Mouse (Mus musculus) midbrain, embryonic 16.5 days (tissue): Measurements from ENCODE around the gene Strn4. TPM values are rescaled to one million over a fixed set of nuclear protein-coding genes. Genes with fewer than 3 reads are reported as not detected.

Source experiments
- ATAC-seq: fragments of 200-750 bp; cut with Nextera tagmentation; 2 replicates; pipeline ENCODE4 v1.8.0; 2017; ENCODE audit warnings: moderate TSS enrichment
- H3K27ac ChIP-seq: fragments of 300-500 bp; sonication (generic); 2 replicates; pipeline ENCODE4 v1.5.1; 2014; ENCODE audit warnings: mild to moderate bottlenecking, low read length, mixed read lengths
- H3K27me3 ChIP-seq: fragments of 300-500 bp; sonication (generic); 2 replicates; pipeline ENCODE4 v1.6.1; 2014; ENCODE audit warnings: low read depth, low read length, mixed read lengths; ENCODE audit not compliant: control insufficient read depth, insufficient read depth
- H3K36me3 ChIP-seq: fragments of 300-500 bp; sonication (generic); 2 replicates; pipeline ENCODE4 v1.6.1; 2014; ENCODE audit warnings: mild to moderate bottlenecking, low read length, moderate library complexity, mixed read lengths; ENCODE audit not compliant: control insufficient read depth, insufficient read depth
- H3K4me1 ChIP-seq: fragments of 300-500 bp; sonication (generic); 2 replicates; pipeline ENCODE4 v1.6.1; 2014; ENCODE audit warnings: mild to moderate bottlenecking, low read length, mixed read lengths; ENCODE audit not compliant: control insufficient read depth, insufficient read depth
- H3K4me2 ChIP-seq: fragments of 300-500 bp; sonication (generic); 2 replicates; pipeline ENCODE4 v1.6.1; 2014; ENCODE audit warnings: mild to moderate bottlenecking, low read length, mixed read lengths
- H3K4me3 ChIP-seq: fragments of 300-500 bp; sonication (generic); 2 replicates; pipeline ENCODE4 v1.5.1; 2014; ENCODE audit warnings: low read depth, mild to moderate bottlenecking, low read length, moderate library complexity, mixed read lengths
- H3K9ac ChIP-seq: fragments of 300-500 bp; sonication (generic); 2 replicates; pipeline ENCODE4 v1.6.1; 2014; ENCODE audit warnings: low read depth, low read length, mixed read lengths
- H3K9me3 ChIP-seq: fragments of 300-500 bp; sonication (generic); replicated peaks from 2 replicates; pipeline ENCODE4 v1.6.1; 2014; ENCODE audit warnings: mild to moderate bottlenecking, low read length, mixed read lengths; ENCODE audit not compliant: control insufficient read depth, poor library complexity, severe bottlenecking
- WGBS: fragments of 180-500 bp; shearing (Covaris S2); extraction: QIAGEN DNeasy Blood & Tissue Kit; methylation state at CpG from one replicate; pipeline ENCODE4 v1.1.7; 2014; 5-methylcytosine and 5-hydroxymethylcytosine counted together
- polyA plus RNA-seq: library from polyadenylated mRNA; unstranded; fragments of >200 nt; fragmentation: Nextera tagmentation; extraction: Ambion mirVana; gene quantifications from 2 replicates; pipeline ENCODE4 v1.2.1, GENCODE M21; 2015

Gene Strn4
- polyA plus RNA-seq, 1 experiment from 2014 or later: 185 TPM

- Histone ChIP-seq H3K9me3 (no peaks in the 10 kb centered on the region), H3K4me1 (peaks cover 17% of the 10 kb centered on the region), H3K27me3 (no peaks in the 10 kb centered on the region), H3K27ac (peak within 1 kb of the TSS; percentile 81), H3K4me2 (peak within 1 kb of the TSS; percentile 86), H3K36me3 (no peaks in the 10 kb centered on the region), H3K4me3 (peak within 1 kb of the TSS; percentile 71), H3K9ac (peak within 1 kb of the TSS; percentile 76)
- ATAC-seq: no peak
- WGBS: 0% methylated on average over 1 of the region's 1 CpGs
These were observed 59.4 kb downstream of the Strn4 start, which contains the start of gene Dact3 for GRCm38 (mm10) chr7:16875310-16875325. Dact3 (plus strand) TSS chr7:16875317.

DNA sequence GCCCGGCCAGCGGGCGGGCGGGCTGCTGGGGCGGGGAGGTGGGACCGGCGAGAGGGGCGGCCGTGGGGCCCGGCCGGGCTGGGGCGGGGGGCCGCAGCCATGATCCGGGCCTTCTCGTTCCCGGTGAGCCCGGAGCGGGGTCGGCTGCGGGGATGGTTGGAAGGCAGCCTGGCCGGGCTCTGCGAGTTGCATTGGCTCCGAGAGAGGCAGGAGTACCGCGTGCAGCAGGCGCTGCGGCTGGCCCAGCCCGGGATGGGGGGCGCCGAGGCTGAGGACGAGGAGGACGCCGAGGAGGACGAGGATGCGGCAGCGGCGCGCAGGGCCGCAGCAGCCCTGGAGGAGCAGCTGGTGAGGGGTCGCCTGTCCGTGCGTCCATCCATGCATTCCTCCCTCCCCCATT is 59.6 kb downstream of the Strn4 start:
- Histone ChIP-seq H3K4me2 (peak overlapping the region; percentile 86), H3K4me1 (peaks cover 17% of the 10 kb centered on the region), H3K27me3 (no peaks in the 10 kb centered on the region), H3K27ac (peak overlapping the region; percentile 81), H3K9ac (peak overlapping the region; percentile 76), H3K9me3 (no peaks in the 10 kb centered on the region), H3K4me3 (peak overlapping the region; percentile 71), H3K36me3 (no peaks in the 10 kb centered on the region)
- ATAC-seq: peak; percentile 66
- under 1% methylated on average over 29 of the region's 42 CpGs for WGBS

GRCm38 (mm10) chr7:16876006-16876405 is 60.3 kb downstream of the Strn4 start:
- Histone ChIP-seq H3K9ac (peak overlapping the region; percentile 76), H3K4me1 (peaks cover 17% of the 10 kb centered on the region), H3K9me3 (no peaks in the 10 kb centered on the region), H3K27ac (no peak overlapping the region), H3K27me3 (no peaks in the 10 kb centered on the region), H3K36me3 (no peaks in the 10 kb centered on the region), H3K4me3 (peak overlapping the region; percentile 71), H3K4me2 (peak overlapping the region; percentile 86)
- no peak for ATAC-seq
- 7% methylated on average over 11 of the region's 11 CpGs for WGBS

DNA sequence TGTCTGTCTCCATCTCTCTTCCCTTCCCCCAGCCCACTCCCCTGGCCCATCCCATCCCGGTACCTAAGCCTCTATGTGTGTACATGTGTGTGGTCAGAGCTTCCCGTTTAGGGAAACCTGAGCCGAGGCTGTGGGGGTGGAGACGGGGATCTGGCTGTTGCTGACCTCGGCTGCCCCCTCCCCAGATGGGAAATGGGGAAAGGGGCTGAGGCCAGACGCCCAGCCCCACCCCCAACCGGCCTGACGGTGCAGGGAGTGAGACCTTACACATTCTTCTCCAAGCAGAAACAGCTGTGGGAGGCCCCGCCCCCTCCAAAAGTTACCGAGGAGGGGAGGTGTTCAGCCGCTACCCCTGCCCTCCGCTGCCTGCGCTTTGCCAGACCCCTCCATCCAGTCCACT is 60.9 kb downstream of the Strn4 start:
- Histone ChIP-seq H3K27me3 (no peaks in the 10 kb centered on the region), H3K4me2 (peak overlapping the region; percentile 86), H3K4me3 (peak overlapping the region; percentile 71), H3K27ac (no peak overlapping the region), H3K9me3 (no peaks in the 10 kb centered on the region), H3K4me1 (peaks cover 17% of the 10 kb centered on the region), H3K36me3 (no peaks in the 10 kb centered on the region), H3K9ac (peak overlapping the region; percentile 76)
- ATAC-seq: no peak
- WGBS: 11% methylated on average over 10 of the region's 13 CpGs

DNA sequence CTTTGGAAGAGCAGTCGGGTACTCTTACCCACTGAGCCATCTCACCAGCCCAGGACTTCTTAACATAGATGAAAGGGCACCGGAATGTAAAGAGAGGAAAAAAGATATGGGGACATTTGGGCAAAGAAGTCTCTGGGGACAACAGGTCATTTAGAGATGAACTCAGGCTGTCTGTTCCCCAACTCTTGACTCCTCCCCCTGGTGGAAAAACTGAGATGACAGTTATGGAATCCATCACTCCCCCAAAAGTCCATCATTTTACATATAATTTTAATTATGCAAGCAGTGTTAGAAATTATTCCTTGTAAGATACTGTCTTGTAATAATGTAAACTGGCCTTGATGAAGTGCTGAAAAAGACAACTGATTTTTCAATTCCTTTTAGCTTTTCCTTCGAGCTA is 62.0 kb downstream of the Strn4 start:
- no peaks in the 10 kb centered on the region for H3K9me3 ChIP-seq
- WGBS: 81% methylated on average over 3 of the region's 3 CpGs
- H3K27ac ChIP-seq: no peak overlapping the region
- H3K36me3 ChIP-seq: no peaks in the 10 kb centered on the region
- no peak for ATAC-seq
- peaks cover 17% of the 10 kb centered on the region for H3K4me1 ChIP-seq
- no peak overlapping the region for H3K4me3 ChIP-seq
- H3K4me2 ChIP-seq: no peak overlapping the region
- no peaks in the 10 kb centered on the region for H3K27me3 ChIP-seq
- H3K9ac ChIP-seq: no peak overlapping the region

DNA sequence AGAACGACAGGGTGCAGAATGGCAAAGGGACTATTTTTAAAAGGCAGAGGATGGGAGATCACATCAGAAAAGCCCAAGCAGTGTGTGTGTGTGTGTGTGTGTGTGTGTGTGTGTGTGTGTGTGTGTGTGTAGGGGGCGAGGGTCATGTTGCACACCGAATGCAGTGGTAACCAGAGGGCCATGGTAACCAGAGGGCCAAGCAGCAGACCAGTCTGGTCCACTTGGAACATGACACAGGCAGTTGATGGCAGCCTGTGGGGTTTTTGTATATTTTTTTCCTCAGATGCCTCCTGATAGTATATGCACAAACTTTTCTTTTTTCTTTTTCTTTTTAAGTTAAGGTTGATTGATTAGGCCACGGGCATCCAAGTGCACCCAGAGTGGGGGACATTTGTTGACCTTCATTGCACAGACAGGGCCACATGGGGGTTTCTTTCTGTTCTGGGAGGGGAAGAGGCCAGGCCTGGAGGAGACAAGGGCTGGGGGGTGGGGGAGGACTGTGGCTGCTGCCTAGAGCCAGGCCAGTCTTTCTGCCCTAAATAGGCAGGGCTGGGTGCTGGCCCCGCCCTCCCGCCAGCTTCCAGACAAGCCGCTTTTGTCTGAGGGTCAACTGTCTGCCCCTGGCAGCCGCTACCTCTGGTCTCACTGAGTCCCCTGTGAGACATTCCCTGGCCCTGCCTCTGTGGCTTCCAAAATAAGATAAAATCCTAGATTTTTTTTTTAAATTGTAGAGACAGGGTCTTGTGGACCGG is 64.3 kb downstream of the Strn4 start:
- Histone ChIP-seq H3K36me3 (peaks cover 4% of the 10 kb centered on the region; the same call in 1 of the 2 replicates), H3K9me3 (no peaks in the 10 kb centered on the region; the same call in 1 of the 2 replicates), H3K27ac (no peak overlapping the region), H3K4me2 (no peak overlapping the region), H3K9ac (no peak overlapping the region), H3K4me3 (no peak overlapping the region), H3K4me1 (peaks cover 14% of the 10 kb centered on the region), H3K27me3 (peaks cover 17% of the 10 kb centered on the region)
- WGBS: 20% methylated on average over 9 of the region's 9 CpGs
- no peak for ATAC-seq

GRCm38 (mm10) chr7:16880615-16881014 is 64.9 kb downstream of the Strn4 start:
- no peaks in the 10 kb centered on the region; the same call in 1 of the 2 replicates for H3K9me3 ChIP-seq
- no peak overlapping the region for H3K4me3 ChIP-seq
- WGBS: 24% methylated on average over 5 of the region's 5 CpGs
- no peak overlapping the region for H3K27ac ChIP-seq
- H3K9ac ChIP-seq: no peak overlapping the region
- no peak overlapping the region for H3K4me2 ChIP-seq
- no peak for ATAC-seq
- H3K4me1 ChIP-seq: peaks cover 14% of the 10 kb centered on the region
- peaks cover 10% of the 10 kb centered on the region; the same call in 1 of the 2 replicates for H3K36me3 ChIP-seq
- peaks cover 23% of the 10 kb centered on the region for H3K27me3 ChIP-seq

- peaks cover 28% of the 10 kb centered on the region for H3K27me3 ChIP-seq
- H3K4me3 ChIP-seq: no peak overlapping the region
- H3K9me3 ChIP-seq: peaks cover 2% of the 10 kb centered on the region; the same call in 1 of the 2 replicates
- H3K36me3 ChIP-seq: peaks cover 25% of the 10 kb centered on the region
- H3K9ac ChIP-seq: no peak overlapping the region
- no peak overlapping the region for H3K27ac ChIP-seq
- H3K4me2 ChIP-seq: no peak overlapping the region
- no peak for ATAC-seq
- H3K4me1 ChIP-seq: no peaks in the 10 kb centered on the region
- 91% methylated on average over 6 of the region's 6 CpGs for WGBS
These were observed 67.5 kb downstream of the Strn4 start for GRCm38 (mm10) chr7:16883162-16883561.

- Histone ChIP-seq H3K27me3 (peaks cover 28% of the 10 kb centered on the region), H3K27ac (no peak overlapping the region), H3K9me3 (peaks cover 2% of the 10 kb centered on the region; the same call in 1 of the 2 replicates), H3K4me3 (no peak overlapping the region), H3K4me2 (no peak overlapping the region), H3K36me3 (peaks cover 25% of the 10 kb centered on the region), H3K4me1 (no peaks in the 10 kb centered on the region), H3K9ac (no peak overlapping the region)
- no peak for ATAC-seq
- WGBS: 58% methylated on average over 4 of the region's 4 CpGs
These were observed 68.6 kb downstream of the Strn4 start for GRCm38 (mm10) chr7:16884334-16884733.
